Mouse (Mus musculus): ENCODE data around the gene Tmem243. TPM values are rescaled to one million over a fixed set of nuclear protein-coding genes. Genes with fewer than 3 reads are reported as not detected.
A peak's percentile ranks its signal among the peaks of the same experiment; 100 is the strongest.
"Not testable (repeated sequence)": the region's sequence is repeated elsewhere in the genome, so short reads cannot be mapped to it uniquely, and the experiment has no call there.

Gene Tmem243
- polyA plus RNA-seq, 1 experiment from 2014 or later: 13.1 TPM

DNA sequence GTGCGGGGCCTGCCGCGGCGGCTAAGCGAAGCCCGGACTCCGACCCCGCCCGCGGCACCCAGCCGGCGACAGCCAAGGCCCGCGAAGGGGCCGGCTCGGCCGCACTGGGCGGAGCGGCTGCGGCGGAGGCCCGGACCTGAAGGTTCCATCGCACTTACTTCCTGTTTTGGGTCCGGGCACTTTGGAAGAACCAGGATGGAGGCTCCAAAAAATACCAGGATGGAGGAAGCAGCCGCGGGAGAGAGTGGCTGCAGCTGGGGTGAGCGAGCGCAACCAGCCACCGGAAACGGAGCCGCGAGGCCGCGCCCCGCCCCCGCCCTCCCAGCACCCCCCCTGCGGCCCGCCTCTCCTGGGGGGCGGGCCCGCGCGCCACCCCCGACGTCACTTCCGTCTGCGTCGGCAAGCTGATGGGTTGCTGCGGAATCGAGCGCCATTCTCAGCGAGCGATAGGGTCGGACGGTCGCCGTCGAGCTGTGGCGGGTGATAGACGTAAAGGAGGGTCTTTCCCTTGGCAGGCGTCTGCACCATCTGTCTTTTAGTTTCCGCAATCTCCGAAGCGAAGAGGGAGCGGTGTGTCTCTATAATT is 61.1 kb downstream of the Tmem243 start, which contains the start of gene Dmtf1:
TSS of gene Dmtf1 (minus strand) at position 321 of the 586 bp plus-strand sequence.
- Histone ChIP-seq H3K4me2 (replicated peaks) (peak within 1 kb of the TSS; percentile 59), H3K9me3 (no peaks in the 10 kb centered on the region), H3K4me3 (peak within 1 kb of the TSS; percentile 81), H3K27ac (replicated peaks) (peak within 1 kb of the TSS; percentile 99), H3K27me3 (no peaks in the 10 kb centered on the region), H3K4me1 (peaks cover 29% of the 10 kb centered on the region), H3K9ac (replicated peaks) (peak within 1 kb of the TSS; percentile 90), H3K36me3 (no peaks in the 10 kb centered on the region)
- ATAC-seq (replicated peaks): peak; percentile 96
- WGBS: under 1% methylated on average over 61 of the region's 64 CpGs

DNA sequence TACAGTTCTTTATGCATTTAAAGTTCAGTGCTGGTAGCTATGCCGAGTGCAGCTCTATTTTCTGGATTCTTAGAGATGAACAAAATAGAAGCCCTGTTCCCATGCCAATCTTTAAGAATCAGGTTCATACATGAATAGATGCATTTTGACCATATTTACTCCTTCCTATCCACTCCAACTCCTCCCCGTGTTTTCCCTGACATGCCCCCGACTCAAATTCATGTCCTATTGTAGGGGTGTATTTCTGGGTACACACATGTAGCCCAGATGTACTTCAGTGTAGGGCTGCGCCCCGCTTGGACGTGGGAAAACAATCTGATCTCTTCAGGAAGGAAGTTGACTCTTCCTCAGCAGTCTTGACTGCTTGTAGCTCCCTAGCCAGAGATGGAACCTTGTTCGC is 61.6 kb downstream of the Tmem243 start:
- 20% methylated on average over 7 of the region's 7 CpGs for WGBS
- peak overlapping the region; percentile 99 for H3K27ac ChIP-seq (replicated peaks)
- no peaks in the 10 kb centered on the region for H3K9me3 ChIP-seq
- H3K4me2 ChIP-seq (replicated peaks): peak overlapping the region; percentile 58
- peaks cover 28% of the 10 kb centered on the region for H3K4me1 ChIP-seq
- no peaks in the 10 kb centered on the region for H3K27me3 ChIP-seq
- peak; percentile 37 for ATAC-seq (replicated peaks)
- peak overlapping the region; percentile 81 for H3K4me3 ChIP-seq
- no peaks in the 10 kb centered on the region for H3K36me3 ChIP-seq
- H3K9ac ChIP-seq (replicated peaks): peak overlapping the region; percentile 90

DNA sequence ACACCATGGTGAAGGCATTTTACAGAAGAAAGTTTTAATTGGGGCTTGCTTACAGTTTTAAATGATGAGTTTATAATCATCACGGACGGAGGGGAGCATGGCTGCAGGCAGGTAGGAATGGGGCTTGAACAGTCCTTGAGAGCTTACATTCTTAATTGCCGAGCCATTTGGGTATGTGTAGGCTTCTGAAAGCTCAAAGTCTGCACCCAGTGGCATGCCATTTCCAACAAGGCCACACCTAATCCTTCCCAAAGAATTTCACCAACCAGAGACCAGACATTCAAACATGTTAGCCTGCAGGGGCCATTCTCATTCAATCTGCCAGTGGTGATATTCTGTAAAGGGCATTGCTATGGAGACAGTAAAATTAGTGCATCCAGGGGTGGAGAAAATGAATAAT is 62.9 kb downstream of the Tmem243 start:
- Histone ChIP-seq H3K27me3 (no peaks in the 10 kb centered on the region), H3K36me3 (no peaks in the 10 kb centered on the region), H3K4me3 (no peak overlapping the region), H3K9me3 (no peaks in the 10 kb centered on the region), H3K4me1 (peaks cover 24% of the 10 kb centered on the region), H3K27ac (replicated peaks) (no peak overlapping the region), H3K9ac (replicated peaks) (no peak overlapping the region), H3K4me2 (replicated peaks) (no peak overlapping the region)
- WGBS: 91% methylated on average over 3 of the region's 3 CpGs
- ATAC-seq (replicated peaks): no peak

DNA sequence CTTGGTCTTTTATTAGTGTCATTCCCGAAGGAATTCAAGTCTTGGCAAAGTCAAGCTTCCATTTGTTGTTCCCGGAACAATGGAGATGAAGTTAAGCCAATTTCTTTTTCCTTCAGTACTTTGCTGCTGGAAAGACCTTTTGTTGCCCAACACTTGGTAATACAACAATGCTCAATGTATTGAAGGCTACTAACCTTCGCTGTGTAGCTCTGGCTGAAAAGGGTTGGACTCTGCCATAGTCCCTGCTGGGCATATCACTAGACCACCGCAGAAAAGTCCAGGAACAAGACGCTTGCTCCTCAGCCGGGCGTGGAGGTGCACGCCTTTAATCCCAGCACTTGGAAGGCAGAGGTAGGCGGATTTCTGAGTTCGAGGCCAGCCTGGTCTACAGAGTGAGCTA is 64.7 kb downstream of the Tmem243 start:
- not testable (repeated sequence) for H3K36me3 ChIP-seq; H3K4me1 ChIP-seq; H3K27ac ChIP-seq (replicated peaks); H3K9me3 ChIP-seq; ATAC-seq (replicated peaks); H3K4me3 ChIP-seq; H3K9ac ChIP-seq (replicated peaks); H3K27me3 ChIP-seq; H3K4me2 ChIP-seq (replicated peaks)
- WGBS: 77% methylated on average over 10 of the region's 10 CpGs

DNA sequence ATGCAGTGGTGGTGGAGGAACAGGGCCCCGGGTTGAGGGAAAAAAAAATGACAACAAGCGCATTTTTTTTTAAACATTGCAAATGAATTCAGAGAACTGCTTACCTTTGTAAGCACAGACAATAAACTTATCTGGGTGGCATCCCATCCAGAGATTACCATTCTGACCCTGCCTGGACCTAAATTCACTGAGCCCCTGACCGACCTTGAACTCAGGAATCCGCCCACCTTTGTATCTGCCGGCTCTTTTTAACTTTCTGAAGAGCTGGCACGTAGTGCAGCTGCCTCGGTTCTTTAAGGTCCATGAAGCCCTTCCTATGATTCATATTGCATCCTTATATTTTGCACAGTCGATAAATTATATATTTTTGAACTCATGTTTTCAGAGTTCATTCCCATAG is 65.9 kb downstream of the Tmem243 start:
- no peak overlapping the region for H3K27ac ChIP-seq (replicated peaks)
- 81% methylated on average over 8 of the region's 8 CpGs for WGBS
- H3K4me1 ChIP-seq: peaks cover 6% of the 10 kb centered on the region; the same call in 1 of the 2 replicates
- H3K4me2 ChIP-seq (replicated peaks): no peak overlapping the region
- no peaks in the 10 kb centered on the region for H3K27me3 ChIP-seq
- H3K36me3 ChIP-seq: no peaks in the 10 kb centered on the region
- H3K9me3 ChIP-seq: no peaks in the 10 kb centered on the region
- no peak for ATAC-seq (replicated peaks)
- no peak overlapping the region for H3K4me3 ChIP-seq
- H3K9ac ChIP-seq (replicated peaks): no peak overlapping the region

DNA sequence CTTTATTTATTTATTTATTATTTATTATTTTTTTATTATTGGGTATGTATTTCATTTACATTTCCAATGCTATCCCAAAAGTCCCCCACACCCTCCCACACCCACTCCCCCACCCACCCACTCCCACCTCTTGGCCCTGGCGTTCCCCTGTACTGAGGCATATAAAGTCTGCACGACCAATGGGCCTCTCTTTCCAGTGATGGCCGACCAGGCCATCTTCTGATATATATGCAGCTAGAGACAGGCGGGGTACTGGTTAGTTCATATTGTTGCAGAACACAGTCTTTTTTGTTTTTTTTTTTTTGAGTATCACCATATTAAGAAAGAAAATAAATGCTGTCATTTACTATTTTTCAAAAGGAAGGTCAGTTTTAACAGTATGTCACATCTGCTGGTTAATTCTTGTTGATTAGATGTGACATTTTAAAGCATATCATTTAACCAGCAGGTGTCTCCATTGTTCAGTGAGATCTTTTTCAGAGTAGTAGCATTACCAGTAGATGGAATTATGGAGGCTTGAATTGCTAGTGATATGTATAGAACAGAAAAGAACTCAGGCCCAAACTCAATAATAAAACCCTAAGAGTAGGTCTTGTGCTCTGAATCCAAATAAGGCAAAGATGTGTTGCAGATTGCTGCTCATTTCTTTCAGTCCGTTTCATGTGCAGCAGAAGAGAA is 69.0 kb downstream of the Tmem243 start:
- not testable (repeated sequence) for H3K27me3 ChIP-seq; H3K36me3 ChIP-seq; H3K4me1 ChIP-seq; H3K9ac ChIP-seq (replicated peaks); H3K4me2 ChIP-seq (replicated peaks); H3K27ac ChIP-seq (replicated peaks); H3K4me3 ChIP-seq; H3K9me3 ChIP-seq
- ATAC-seq (replicated peaks): peak; percentile 70; the same call in 1 of the 2 replicates
- WGBS: 64% methylated on average over 5 of the region's 5 CpGs

DNA sequence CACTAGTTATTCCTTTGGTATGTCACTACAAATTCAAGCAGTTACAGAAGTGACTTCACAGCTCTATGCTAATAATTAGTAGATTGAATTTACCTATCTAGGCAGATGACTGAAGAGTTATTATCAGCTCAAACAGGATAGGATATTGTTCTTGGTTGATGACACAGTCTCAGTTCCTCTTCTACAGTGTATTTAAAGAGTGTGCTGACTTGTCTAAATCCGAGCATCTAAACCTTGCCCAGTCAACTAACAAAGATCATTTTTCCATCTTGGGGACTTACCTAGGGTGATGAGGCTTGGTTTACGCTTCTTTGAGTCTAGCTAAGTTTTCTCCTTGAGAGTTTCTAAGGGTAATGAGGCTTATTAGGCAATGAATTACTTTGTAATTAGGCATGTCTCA is 72.8 kb downstream of the Tmem243 start:
- 67% methylated on average over 2 of the region's 2 CpGs for WGBS
- Histone ChIP-seq H3K4me2 (replicated peaks) (no peak overlapping the region), H3K36me3 (no peaks in the 10 kb centered on the region), H3K9me3 (no peaks in the 10 kb centered on the region), H3K4me1 (no peaks in the 10 kb centered on the region), H3K27me3 (no peaks in the 10 kb centered on the region), H3K27ac (replicated peaks) (no peak overlapping the region), H3K4me3 (no peak overlapping the region), H3K9ac (replicated peaks) (no peak overlapping the region)
- ATAC-seq (replicated peaks): no peak

DNA sequence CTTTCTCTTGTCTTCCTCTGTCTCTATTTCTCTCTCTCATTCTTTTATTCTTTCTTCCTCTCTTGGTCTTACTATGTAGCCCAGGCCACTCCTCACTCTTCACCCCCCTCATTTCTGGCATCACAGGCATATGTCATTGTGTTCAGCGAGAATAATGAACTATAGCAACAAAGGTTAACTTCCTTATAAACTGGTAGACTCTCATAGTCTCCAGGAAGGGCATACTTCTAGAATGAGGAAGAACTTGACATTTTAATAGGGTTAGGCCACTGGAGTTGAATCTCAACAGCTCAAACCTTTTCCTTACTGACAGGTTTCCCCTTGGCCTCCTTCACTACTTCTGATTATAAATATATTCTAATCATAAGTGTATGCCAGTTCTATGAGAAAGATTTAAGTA is 86.0 kb downstream of the Tmem243 start:
- Histone ChIP-seq H3K27ac (replicated peaks) (no peak overlapping the region), H3K27me3 (no peaks in the 10 kb centered on the region), H3K9me3 (no peaks in the 10 kb centered on the region), H3K4me3 (no peak overlapping the region), H3K4me1 (no peaks in the 10 kb centered on the region), H3K4me2 (replicated peaks) (no peak overlapping the region), H3K36me3 (no peaks in the 10 kb centered on the region), H3K9ac (replicated peaks) (no peak overlapping the region)
- no peak for ATAC-seq (replicated peaks)
- WGBS: 69% methylated on average over 1 of the region's 1 CpGs

Other genes starting within 250 kb of the Tmem243 start
- 0.66 and 0.85 TPM in 2 replicates for gene Abcb4, start 207.0 kb upstream of the Tmem243 start, polyA plus RNA-seq (2015; fragmentation: Nextera tagmentation; extraction: Ambion mirVana)
- gene Crot, start 103.3 kb upstream of the Tmem243 start, polyA plus RNA-seq (2015; fragmentation: Nextera tagmentation; extraction: Ambion mirVana): 21.4 and 22.9 TPM in 2 replicates
- 67.9 and 68.2 TPM in 2 replicates for gene Dmtf1, start 61.1 kb downstream of the Tmem243 start, polyA plus RNA-seq (2015; fragmentation: Nextera tagmentation; extraction: Ambion mirVana)
- 7.9 and 8.5 TPM in 2 replicates for gene 9330182L06Rik, start 165.4 kb downstream of the Tmem243 start, polyA plus RNA-seq (2015; fragmentation: Nextera tagmentation; extraction: Ambion mirVana)